Mouse (Mus musculus): ENCODE data around the gene Nelfb.

DNA sequence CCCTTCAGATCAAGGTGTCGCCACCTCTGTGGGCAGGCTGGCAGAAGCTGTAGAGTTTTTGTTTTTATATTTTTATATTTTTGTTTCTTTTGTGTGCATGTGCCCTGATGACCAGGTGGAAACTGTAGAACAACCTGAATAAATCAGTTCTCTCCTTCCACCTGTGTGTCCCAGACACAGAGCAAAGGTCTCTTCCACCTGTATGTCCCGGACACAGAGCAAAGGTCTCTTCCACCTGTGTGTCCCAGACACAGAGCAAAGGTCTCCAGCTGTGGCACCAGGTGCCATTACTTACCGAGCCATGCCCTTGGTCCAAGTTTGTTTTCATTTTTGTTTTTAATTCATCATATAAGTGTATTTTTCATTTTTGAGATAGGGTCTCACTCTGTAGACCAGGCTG is 55.1 kb downstream of the Nelfb start:
- TF ChIP-seq POLR2A (IDR thresholded peaks at IDR 0.05; ENCODE audit: low read depth, low read length) (no peak), CTCF (conservative IDR thresholded peaks at IDR 0.05; ENCODE audit: insufficient read depth, insufficient read length, low read depth, low read length) (no peak)

Measured in kidney, adult 2 months (tissue).